Mouse (Mus musculus): ENCODE measurements around the gene Vrk2.

- no peak for TF ChIP-seq CTCF (conservative IDR thresholded peaks at IDR 0.05; ENCODE audit: low read length)
- TF ChIP-seq POU5F1 (IDR thresholded peaks at IDR 0.05; ENCODE audit: borderline replicate concordance, low read length): no peak
Measured at GRCm38 (mm10) chr11:26451228-26451627, 142.6 kb downstream of the Vrk2 start.

Measured in E14TG2a.4 (cell line).